Mouse (Mus musculus): ENCODE results near the gene Gm10665. TPM values are rescaled to one million over a fixed set of nuclear protein-coding genes. Genes with fewer than 3 reads are reported as not detected.

Gm10665 gene
- not detected for total RNA-seq (2023)

GRCm38 (mm10) chr7:22463975-22464374, at the start of gene Gm10665:
TSS of gene Gm10665 (minus strand) at chr7:22464075.

DNA sequence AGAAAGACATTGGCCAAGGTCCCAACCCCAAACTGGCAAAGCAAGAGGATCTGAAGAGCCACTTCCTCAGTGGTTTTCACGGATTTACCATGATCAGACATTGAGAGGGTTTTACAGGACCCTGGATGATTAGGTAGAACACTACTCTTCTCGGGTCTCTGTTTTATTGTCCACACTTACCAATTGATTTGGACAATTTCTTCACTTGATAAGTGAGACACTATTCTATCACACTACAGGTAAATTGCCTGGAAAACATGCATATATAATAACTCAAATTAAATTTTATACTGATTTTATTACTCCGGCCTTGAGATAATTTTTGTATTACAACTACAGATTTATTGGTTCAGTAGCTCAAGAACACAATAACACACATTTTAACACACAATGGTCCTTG, 35.7 kb upstream of the Gm10665 start, which contains the start of gene Vmn1r151:
Vmn1r151 (minus strand) TSS at position 101 of the 400 bp plus-strand sequence.

GRCm38 (mm10) chr7:22438129-22438528, 25.7 kb downstream of the Gm10665 start, which contains the start of gene Vmn1r149:
TSS of gene Vmn1r149 (minus strand) at chr7:22438229.

GRCm38 (mm10) chr7:22413283-22413682, 50.6 kb downstream of the Gm10665 start, which contains the start of gene Vmn1r148:
TSS of gene Vmn1r148 (plus strand) at chr7:22413583.

Other genes starting within 250 kb of the Gm10665 start
- gene Gm8453, start 234.6 kb downstream of the Gm10665 start, total RNA-seq (2023), result not detected
- not detected for gene Gm4187, start 134.4 kb downstream of the Gm10665 start, total RNA-seq (2023)
- not detected for gene Gm8660, start 93.0 kb downstream of the Gm10665 start, total RNA-seq (2023)
- not detected for gene Vmn1r148, start 50.5 kb downstream of the Gm10665 start, total RNA-seq (2023)
- not detected for gene Vmn1r149, start 25.8 kb downstream of the Gm10665 start, total RNA-seq (2023)
- gene Vmn1r151, start 35.6 kb upstream of the Gm10665 start, total RNA-seq (2023), result not detected
- gene Vmn1r152, start 58.9 kb upstream of the Gm10665 start, total RNA-seq (2023), result not detected
- not detected for gene Gm8677, start 70.8 kb upstream of the Gm10665 start, total RNA-seq (2023)
- gene Gm4201, start 101.3 kb upstream of the Gm10665 start, total RNA-seq (2023), result not detected
- not detected for gene Gm4565, start 124.1 kb upstream of the Gm10665 start, total RNA-seq (2023)
- not detected for gene Vmn1r155, start 193.9 kb upstream of the Gm10665 start, total RNA-seq (2023)
- not detected for gene Gm8693, start 228.2 kb upstream of the Gm10665 start, total RNA-seq (2023)